Mouse (Mus musculus): ENCODE data around the gene H2afy2. TPM values are rescaled to one million over a fixed set of nuclear protein-coding genes. Genes with fewer than 3 reads are reported as not detected.

The H2afy2 gene
- polyA plus RNA-seq, 1 experiment from 2014 or later = 237 TPM

DNA sequence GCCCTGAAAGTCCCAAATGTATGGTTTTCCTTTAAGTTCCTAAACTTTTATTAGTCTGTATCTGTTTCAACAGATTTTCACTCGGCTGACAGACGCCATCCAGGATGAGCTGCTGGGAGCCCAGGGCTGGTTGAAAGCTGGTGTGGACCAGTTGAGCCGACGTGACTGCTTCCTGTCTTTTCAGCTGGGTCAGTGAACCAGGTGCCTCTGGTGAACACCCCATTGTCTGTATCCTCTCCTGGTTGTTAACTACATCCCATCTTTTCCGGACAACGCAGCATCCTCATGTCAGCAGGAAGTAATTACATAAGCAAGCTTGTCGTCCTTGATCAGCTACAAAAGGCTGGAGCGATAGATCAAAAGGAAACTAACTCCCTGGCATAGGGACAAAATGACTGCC, 9.1 kb upstream of the H2afy2 start:
- Histone ChIP-seq H3K27ac (ENCODE audit: low read depth, low read length) (no peak overlapping the region), H3K4me1 (ENCODE audit: control insufficient read depth, insufficient read depth, low read depth, low read length) (no peaks in the 10 kb centered on the region), H3K36me3 (ENCODE audit: control insufficient read depth, insufficient read depth, low read length) (no peaks in the 10 kb centered on the region), H3K4me3 (ENCODE audit: low read length) (no peak overlapping the region), H3K9me3 (ENCODE audit: control insufficient read depth, low read length) (no peaks in the 10 kb centered on the region), H3K9ac (ENCODE audit: low read depth, low read length) (no peak overlapping the region), H3K27me3 (replicated peaks; ENCODE audit: control insufficient read depth, insufficient read depth, low read length) (no peaks in the 10 kb centered on the region), H3K4me2 (ENCODE audit: low read length) (no peak overlapping the region)
- WGBS = 43% methylated on average over 8 of the region's 8 CpGs
- no peak for ATAC-seq

DNA sequence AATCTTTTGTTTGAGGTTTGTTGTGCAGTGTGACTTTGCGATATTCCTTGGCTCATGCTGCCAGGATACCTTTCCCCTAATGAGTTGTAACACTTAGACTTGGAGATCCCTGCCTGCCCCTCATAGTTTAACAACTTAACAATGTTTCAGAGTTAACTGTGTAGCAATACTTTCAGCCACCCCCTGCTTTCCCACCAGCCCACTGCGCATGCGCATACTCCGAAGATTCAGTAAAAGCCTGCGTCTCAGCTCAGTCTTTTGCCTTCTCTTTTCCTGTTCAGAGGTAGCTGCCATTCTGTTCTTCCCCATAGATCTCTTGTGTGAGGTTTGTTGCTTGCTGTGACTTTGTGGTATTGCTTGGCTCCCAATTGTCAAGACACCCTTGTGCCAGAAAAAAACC, 4.6 kb upstream of the H2afy2 start:
- ATAC-seq = no peak
- no peak overlapping the region for H3K9ac ChIP-seq (ENCODE audit: low read depth, low read length)
- H3K27ac ChIP-seq (ENCODE audit: low read depth, low read length) = no peak overlapping the region
- no peak overlapping the region for H3K4me2 ChIP-seq (ENCODE audit: low read length)
- no peaks in the 10 kb centered on the region for H3K36me3 ChIP-seq (ENCODE audit: control insufficient read depth, insufficient read depth, low read length)
- H3K27me3 ChIP-seq (replicated peaks; ENCODE audit: control insufficient read depth, insufficient read depth, low read length) = no peaks in the 10 kb centered on the region
- H3K4me1 ChIP-seq (ENCODE audit: control insufficient read depth, insufficient read depth, low read depth, low read length) = peaks cover 7% of the 10 kb centered on the region
- H3K9me3 ChIP-seq (ENCODE audit: control insufficient read depth, low read length) = no peaks in the 10 kb centered on the region
- 97% methylated on average over 5 of the region's 5 CpGs for WGBS
- no peak overlapping the region for H3K4me3 ChIP-seq (ENCODE audit: low read length)

DNA sequence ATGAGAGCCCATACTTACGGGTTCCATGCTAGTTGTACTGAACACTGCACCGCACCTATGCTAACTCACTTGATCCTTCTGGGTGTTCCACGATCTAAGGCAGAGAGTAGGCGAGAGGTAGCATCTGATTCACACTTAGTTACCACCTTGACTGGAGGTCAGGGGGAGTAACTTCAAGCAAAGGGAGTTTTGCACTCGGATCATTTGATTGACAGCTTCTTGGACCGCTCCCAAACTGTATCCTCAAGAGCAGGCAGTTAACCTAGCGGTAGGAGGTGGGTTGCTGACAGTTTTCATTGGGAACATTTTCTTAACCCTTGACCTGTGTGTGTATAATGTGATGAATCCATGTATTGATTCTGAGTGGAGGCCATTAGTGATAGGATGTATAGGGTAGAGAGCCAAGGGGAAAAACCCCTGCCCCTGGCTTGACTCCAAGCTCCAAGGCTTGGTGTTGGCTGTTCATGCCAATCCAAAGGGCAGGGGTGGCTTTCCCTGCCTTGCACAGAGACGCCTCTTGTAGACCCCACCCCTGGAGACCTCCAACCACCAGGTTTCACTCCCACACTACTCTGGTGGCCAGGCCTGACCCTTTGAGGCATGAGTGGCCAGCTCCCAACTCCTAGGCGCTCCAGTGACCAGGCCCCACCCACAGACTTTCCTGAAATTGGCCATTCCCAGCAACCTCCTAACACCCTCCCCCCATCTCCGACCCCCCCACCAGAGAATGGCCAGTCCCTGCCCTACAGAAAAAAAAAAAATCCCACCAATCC, 3.8 kb upstream of the H2afy2 start:
- Histone ChIP-seq H3K27ac (ENCODE audit: low read depth, low read length) (no peak overlapping the region), H3K4me3 (ENCODE audit: low read length) (no peak overlapping the region), H3K4me2 (ENCODE audit: low read length) (no peak overlapping the region), H3K9me3 (ENCODE audit: control insufficient read depth, low read length) (no peaks in the 10 kb centered on the region), H3K27me3 (replicated peaks; ENCODE audit: control insufficient read depth, insufficient read depth, low read length) (no peaks in the 10 kb centered on the region), H3K4me1 (ENCODE audit: control insufficient read depth, insufficient read depth, low read depth, low read length) (peaks cover 7% of the 10 kb centered on the region), H3K9ac (ENCODE audit: low read depth, low read length) (no peak overlapping the region), H3K36me3 (ENCODE audit: control insufficient read depth, insufficient read depth, low read length) (no peaks in the 10 kb centered on the region)
- WGBS = 78% methylated on average over 10 of the region's 10 CpGs
- ATAC-seq = no peak

DNA sequence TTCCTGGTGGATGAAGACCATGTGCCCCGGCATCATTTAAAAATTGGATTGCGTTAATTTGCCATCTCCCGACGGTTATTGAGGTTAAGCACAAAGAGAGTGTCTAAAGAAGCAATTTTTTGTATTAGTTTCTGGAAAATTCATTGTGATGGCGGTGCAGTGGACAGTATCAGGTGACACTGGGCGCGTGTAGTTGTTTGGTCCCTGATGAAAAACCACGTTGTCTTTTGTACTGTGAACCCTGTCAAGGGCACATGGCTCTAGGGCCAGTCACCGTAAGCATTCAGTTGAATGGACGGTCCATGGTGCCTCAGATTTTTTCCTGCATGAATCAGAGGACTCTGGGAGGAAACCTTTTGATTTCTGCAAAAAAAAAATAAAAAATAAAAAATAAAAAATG, 467 bp upstream of the H2afy2 start:
- 14% methylated on average over 10 of the region's 10 CpGs for WGBS
- no peaks in the 10 kb centered on the region for H3K27me3 ChIP-seq (replicated peaks; ENCODE audit: control insufficient read depth, insufficient read depth, low read length)
- H3K9ac ChIP-seq (ENCODE audit: low read depth, low read length) = peak overlapping the region; percentile 99
- H3K27ac ChIP-seq (ENCODE audit: low read depth, low read length) = peak overlapping the region; percentile 99
- H3K4me3 ChIP-seq (ENCODE audit: low read length) = peak overlapping the region; percentile 90
- ATAC-seq = no peak
- no peaks in the 10 kb centered on the region for H3K36me3 ChIP-seq (ENCODE audit: control insufficient read depth, insufficient read depth, low read length)
- H3K4me2 ChIP-seq (ENCODE audit: low read length) = peak overlapping the region; percentile 67
- no peaks in the 10 kb centered on the region for H3K9me3 ChIP-seq (ENCODE audit: control insufficient read depth, low read length)
- H3K4me1 ChIP-seq (ENCODE audit: control insufficient read depth, insufficient read depth, low read depth, low read length) = peaks cover 18% of the 10 kb centered on the region

DNA sequence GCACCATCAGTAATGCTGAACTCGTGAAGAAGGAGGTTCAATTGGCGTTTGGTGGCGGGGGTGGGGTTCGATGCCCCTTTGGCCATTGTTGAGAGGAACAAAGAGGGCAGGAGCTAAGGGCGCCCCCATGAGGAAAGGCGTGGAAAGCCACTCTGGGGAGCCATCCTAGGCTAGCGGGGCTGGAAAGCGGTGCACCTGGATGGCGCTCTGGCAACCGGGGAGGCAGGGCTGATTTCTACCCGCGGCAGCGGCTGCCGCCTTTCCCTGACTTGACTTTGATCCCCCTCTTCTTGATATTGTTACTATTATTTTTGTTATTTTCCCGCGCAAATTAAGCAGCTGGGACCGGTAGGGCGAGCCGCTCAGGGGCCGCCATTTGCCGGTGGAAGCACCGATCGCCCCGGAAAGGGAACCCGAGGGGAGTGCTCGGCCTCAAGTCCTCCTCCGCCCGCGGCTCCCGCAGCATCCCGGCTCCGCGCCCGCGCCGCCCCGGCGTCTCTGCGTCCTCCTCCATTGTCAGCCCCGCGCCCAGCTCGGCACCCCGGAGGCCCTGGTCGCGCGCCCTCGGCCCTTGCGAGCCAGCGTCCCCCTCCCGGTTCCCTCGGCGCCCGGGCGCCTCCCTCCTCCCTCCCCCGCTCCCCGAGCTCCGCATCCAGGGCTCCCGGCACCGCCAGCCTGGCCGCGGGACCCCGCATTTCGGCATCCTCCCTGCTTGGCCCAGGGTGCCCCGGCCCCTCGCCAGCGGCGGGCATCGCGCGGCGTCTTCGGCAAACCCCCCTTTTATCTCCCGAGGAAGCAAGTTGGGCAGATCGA, 942 bp downstream of the H2afy2 start:
- peak overlapping the region; percentile 99 for H3K9ac ChIP-seq (ENCODE audit: low read depth, low read length)
- H3K27me3 ChIP-seq (replicated peaks; ENCODE audit: control insufficient read depth, insufficient read depth, low read length) = no peaks in the 10 kb centered on the region
- no peaks in the 10 kb centered on the region for H3K9me3 ChIP-seq (ENCODE audit: control insufficient read depth, low read length)
- peaks cover 18% of the 10 kb centered on the region for H3K4me1 ChIP-seq (ENCODE audit: control insufficient read depth, insufficient read depth, low read depth, low read length)
- peak; percentile 66 for ATAC-seq
- peak overlapping the region; percentile 90 for H3K4me3 ChIP-seq (ENCODE audit: low read length)
- peak overlapping the region; percentile 99 for H3K27ac ChIP-seq (ENCODE audit: low read depth, low read length)
- H3K36me3 ChIP-seq (ENCODE audit: control insufficient read depth, insufficient read depth, low read length) = no peaks in the 10 kb centered on the region
- H3K4me2 ChIP-seq (ENCODE audit: low read length) = peak overlapping the region; percentile 67
- under 1% methylated on average over 71 of the region's 74 CpGs for WGBS

DNA sequence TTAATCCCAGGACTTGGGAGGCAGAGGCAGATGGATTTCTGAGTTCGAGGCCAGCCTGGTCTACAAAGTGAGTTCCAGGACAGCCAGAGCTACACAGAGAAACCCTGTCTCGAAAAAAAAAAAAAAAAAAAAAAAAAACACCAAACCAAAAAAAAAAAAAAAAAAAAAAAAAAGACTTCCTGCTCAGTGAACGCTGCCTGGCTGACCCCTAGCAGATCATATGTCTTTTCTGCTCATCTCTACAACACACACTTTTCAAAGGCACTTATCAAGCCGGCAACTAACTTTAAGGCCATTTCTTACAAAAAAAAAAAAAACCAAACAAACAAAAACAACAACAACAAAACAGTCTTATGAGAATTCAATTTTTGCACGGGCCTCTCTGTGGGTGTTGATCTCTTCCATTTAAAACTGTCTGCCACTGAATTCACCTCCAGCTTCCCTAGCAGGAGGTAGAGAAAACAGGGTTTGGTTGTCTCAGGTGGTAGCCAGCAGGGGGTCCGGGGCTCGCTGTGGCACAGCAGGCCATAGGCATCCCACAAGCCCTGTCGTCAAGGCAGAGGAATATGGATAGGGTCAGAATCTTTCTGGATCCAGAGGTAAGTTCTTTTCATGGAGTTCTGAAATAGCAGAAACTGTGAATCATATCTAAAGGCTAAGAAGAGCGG, 2.4 kb downstream of the H2afy2 start:
- WGBS = 21% methylated on average over 8 of the region's 9 CpGs
- Histone ChIP-seq H3K4me2 (ENCODE audit: low read length) (peak overlapping the region; percentile 67), H3K27ac (ENCODE audit: low read depth, low read length) (no peak overlapping the region), H3K4me1 (ENCODE audit: control insufficient read depth, insufficient read depth, low read depth, low read length) (peaks cover 18% of the 10 kb centered on the region), H3K36me3 (ENCODE audit: control insufficient read depth, insufficient read depth, low read length) (no peaks in the 10 kb centered on the region; the same call in 1 of the 2 replicates), H3K9me3 (ENCODE audit: control insufficient read depth, low read length) (no peaks in the 10 kb centered on the region), H3K9ac (ENCODE audit: low read depth, low read length) (0 out of 2 replicates have a peak overlapping the region, but pooled peaks have one; percentile 16), H3K4me3 (ENCODE audit: low read length) (peak overlapping the region; percentile 90), H3K27me3 (replicated peaks; ENCODE audit: control insufficient read depth, insufficient read depth, low read length) (no peaks in the 10 kb centered on the region)
- no peak for ATAC-seq

DNA sequence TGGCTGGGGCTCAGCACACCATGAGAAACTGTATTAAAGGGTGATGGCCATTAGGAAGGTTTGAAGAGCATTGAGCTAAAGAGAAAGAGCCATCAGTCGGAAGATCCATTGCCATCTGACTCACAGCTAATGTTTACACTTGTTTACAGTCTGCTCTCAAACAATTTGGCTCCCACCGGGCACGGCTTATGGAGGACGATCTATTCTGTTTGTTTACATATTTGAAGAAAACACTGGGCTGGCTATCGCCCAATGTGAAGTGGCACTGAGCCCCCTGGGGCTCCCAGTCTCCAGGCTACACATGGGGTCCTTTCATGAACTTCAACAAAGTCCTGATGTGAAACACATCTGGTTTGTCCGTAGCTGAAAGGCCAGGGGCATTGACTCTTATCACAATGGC, 17.1 kb downstream of the H2afy2 start:
- no peak overlapping the region for H3K4me2 ChIP-seq (ENCODE audit: low read length)
- no peak overlapping the region for H3K27ac ChIP-seq (ENCODE audit: low read depth, low read length)
- peaks cover 14% of the 10 kb centered on the region for H3K4me1 ChIP-seq (ENCODE audit: control insufficient read depth, insufficient read depth, low read depth, low read length)
- H3K4me3 ChIP-seq (ENCODE audit: low read length) = no peak overlapping the region
- no peaks in the 10 kb centered on the region for H3K27me3 ChIP-seq (replicated peaks; ENCODE audit: control insufficient read depth, insufficient read depth, low read length)
- no peaks in the 10 kb centered on the region for H3K36me3 ChIP-seq (ENCODE audit: control insufficient read depth, insufficient read depth, low read length)
- no peaks in the 10 kb centered on the region for H3K9me3 ChIP-seq (ENCODE audit: control insufficient read depth, low read length)
- no peak for ATAC-seq
- 49% methylated on average over 6 of the region's 6 CpGs for WGBS
- H3K9ac ChIP-seq (ENCODE audit: low read depth, low read length) = no peak overlapping the region

DNA sequence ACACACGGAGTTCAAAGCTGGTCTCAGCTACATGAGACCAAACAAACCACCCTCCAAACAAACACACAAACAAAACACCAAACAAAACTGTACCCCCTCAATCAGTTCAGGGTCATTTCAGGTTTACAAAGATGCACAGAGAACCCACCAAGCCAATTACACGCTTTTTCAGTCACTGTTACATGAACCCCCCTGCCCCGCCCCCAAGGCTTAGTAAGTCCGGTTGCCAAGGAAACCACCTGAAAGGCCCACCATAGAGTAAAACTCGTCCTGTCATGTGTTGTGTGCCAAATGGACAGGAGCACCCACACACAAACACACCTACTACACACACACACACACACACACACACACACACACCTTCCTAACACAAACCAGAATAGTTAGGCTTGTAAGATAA, 18.4 kb downstream of the H2afy2 start:
- no peak overlapping the region for H3K27ac ChIP-seq (ENCODE audit: low read depth, low read length)
- ATAC-seq = no peak
- no peaks in the 10 kb centered on the region for H3K9me3 ChIP-seq (ENCODE audit: control insufficient read depth, low read length)
- no peak overlapping the region for H3K4me3 ChIP-seq (ENCODE audit: low read length)
- peaks cover 14% of the 10 kb centered on the region for H3K4me1 ChIP-seq (ENCODE audit: control insufficient read depth, insufficient read depth, low read depth, low read length)
- H3K27me3 ChIP-seq (replicated peaks; ENCODE audit: control insufficient read depth, insufficient read depth, low read length) = no peaks in the 10 kb centered on the region
- H3K9ac ChIP-seq (ENCODE audit: low read depth, low read length) = no peak overlapping the region
- H3K4me2 ChIP-seq (ENCODE audit: low read length) = no peak overlapping the region
- 24% methylated on average over 5 of the region's 5 CpGs for WGBS
- H3K36me3 ChIP-seq (ENCODE audit: control insufficient read depth, insufficient read depth, low read length) = no peaks in the 10 kb centered on the region

DNA sequence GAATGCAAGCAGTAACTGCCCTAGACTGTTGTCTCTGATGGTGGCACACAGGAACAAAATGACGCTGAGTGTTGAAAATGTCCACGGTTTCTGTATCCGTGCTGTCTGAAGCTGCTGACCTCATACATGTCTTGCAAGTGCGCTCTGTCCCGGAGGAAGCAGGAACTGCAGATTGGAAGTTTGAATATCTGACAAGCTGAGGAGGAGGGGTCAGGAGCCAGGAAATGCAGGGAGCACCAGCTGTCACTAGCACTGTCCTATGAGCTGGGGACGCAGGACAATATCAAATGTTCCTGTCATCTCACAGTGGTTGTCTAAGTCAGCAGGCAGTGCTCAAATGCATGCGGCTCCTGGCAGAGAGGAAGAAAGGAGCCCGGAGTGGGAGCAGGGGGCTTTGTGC, 19.3 kb downstream of the H2afy2 start:
- no peak overlapping the region for H3K27ac ChIP-seq (ENCODE audit: low read depth, low read length)
- no peak overlapping the region for H3K4me2 ChIP-seq (ENCODE audit: low read length)
- H3K9ac ChIP-seq (ENCODE audit: low read depth, low read length) = no peak overlapping the region
- no peaks in the 10 kb centered on the region for H3K36me3 ChIP-seq (ENCODE audit: control insufficient read depth, insufficient read depth, low read length)
- H3K4me3 ChIP-seq (ENCODE audit: low read length) = no peak overlapping the region
- 57% methylated on average over 8 of the region's 8 CpGs for WGBS
- H3K9me3 ChIP-seq (ENCODE audit: control insufficient read depth, low read length) = no peaks in the 10 kb centered on the region
- ATAC-seq = no peak
- no peaks in the 10 kb centered on the region for H3K27me3 ChIP-seq (replicated peaks; ENCODE audit: control insufficient read depth, insufficient read depth, low read length)
- H3K4me1 ChIP-seq (ENCODE audit: control insufficient read depth, insufficient read depth, low read depth, low read length) = peaks cover 14% of the 10 kb centered on the region

All from hindbrain, embryonic 16.5 days (tissue).